In genomic region chr1:171713736-171714135, GRCm38 (mm10) we compare ENCODE assay signal across 10 mouse cellular contexts. TPM values are rescaled to one million over a fixed set of nuclear protein-coding genes. Genes with fewer than 3 reads are reported as not detected.
DNase-seq lines count a peak whose midpoint lies in the region; ATAC-seq and TF ChIP-seq lines count a peak whose summit lies in the region.
"Not testable (repeated sequence)": the region's sequence is repeated elsewhere in the genome, so short reads cannot be mapped to it uniquely, and the experiment has no call there.
"Had no signal": no experiment of that assay in that cellular context is flagged by ENCODE, and none has a peak within 500 bp of the region (broad histone marks: within the 10 kb centered on the region; RNA-seq: fewer than 3 reads in every experiment).

No protein-coding gene starts in this region.

- H3K27me3 ChIP-seq in G1E (ENCODE audit: insufficient read depth, low read length) = not testable (repeated sequence)

- H3K36me3 ChIP-seq in G1E (replicated peaks) = not testable (repeated sequence)

- DNase-seq in G1E (ENCODE audit: low spot score) = not testable (repeated sequence)
- peak; percentile 33 to 55 for DNase-seq in frontal cortex, postnatal 36 days (ENCODE audit: low spot score in 2 of 2)
- peak; percentile 4 to 36 for DNase-seq in left cerebral cortex, adult 18-20 months (ENCODE audit: low spot score in 2 of 2)
- peak; percentile 2 to 87 for DNase-seq in left cerebral cortex, postnatal 25 days (ENCODE audit: low spot score in 2 of 2)
- DNase-seq in right cerebral cortex, adult 18-20 months = peak; percentile 61

- TF ChIP-seq CTCF in G1E (IDR thresholded peaks at IDR 0.05; ENCODE audit: low read depth, low read length) = not testable (repeated sequence)

- intact Hi-C loops in left cerebral cortex, postnatal 25 days (cut with DNase I) = loop anchor here (1.0 to 5.0 kb wide), 2 partner anchors 62 to 74 kb away; no protein-coding TSS in a partner anchor

- peak; percentile 28 for ATAC-seq in G1E (ENCODE audit: extremely low read depth, insufficient number of reproducible peaks, low FRiP score, poor library complexity, severe bottlenecking)

- H3K9me3 ChIP-seq in G1E (replicated peaks) = peaks cover 11% of the 10 kb centered on the region

- peak overlapping the region; percentile 29; the same call in 1 of the 2 replicates for H3K27ac ChIP-seq in brown adipose tissue, adult 24 weeks (replicated peaks; ENCODE audit: low read depth, low read length)

- not testable (repeated sequence) for H3K4me3 ChIP-seq in G1E (ENCODE audit: low read depth, low read length); brown adipose tissue, adult 24 weeks (ENCODE audit: insufficient read depth, low read depth, low read length)

- H3K4me1 ChIP-seq in G1E (ENCODE audit: insufficient read depth, low read depth, low read length); brown adipose tissue, adult 24 weeks (ENCODE audit: control insufficient read depth, insufficient read depth, insufficient read length, low read length): not testable (repeated sequence)

RNA-seq across cellular contexts. Expression of gene Cd48, which starts 31.9 kb away (rescaled TPM):
- total RNA-seq in G1E (2014; fragmentation: Nextera tagmentation) (not detected in 2 replicates), G1E (2017) (0.12 TPM in 1 of 2 replicates, not detected in the other)
- not detected in 2 replicates for polyA plus RNA-seq in G1E (2012)
- polyA plus RNA-seq in brown adipose tissue, adult 24 weeks (2012; ENCODE audit: insufficient read depth, insufficient read length, missing spikeins) = 4.8 and 7.1 TPM in 2 replicates
- under 1 TPM; 0.51 to 0.77 TPM for total RNA-seq in left cerebral cortex, adult 18-20 months (2021)
- 1 to 10 TPM in 1 of 2 experiments, under 1 TPM in 1; 0.27 to 1.0 TPM for total RNA-seq in left cerebral cortex, postnatal 25 days (2021)
- polyA plus RNA-seq: erythroblast, embryonic 14.5 days had no signal

RNA-seq across cellular contexts. Expression of gene Slamf1, which starts 53.2 kb away (rescaled TPM):
- total RNA-seq in G1E (2014; fragmentation: Nextera tagmentation) = not detected in 2 replicates
- total RNA-seq in G1E (2017) = 0.12 and 0.16 TPM in 2 replicates
- not detected in 2 replicates for polyA plus RNA-seq in G1E (2012)
- not detected in 2 replicates for polyA plus RNA-seq in brown adipose tissue, adult 24 weeks (2012; ENCODE audit: insufficient read depth, insufficient read length, missing spikeins)
- under 1 TPM; 0.44 to 0.66 TPM for total RNA-seq in left cerebral cortex, adult 18-20 months (2021)
- under 1 TPM; 0.39 to 0.64 TPM for total RNA-seq in left cerebral cortex, postnatal 25 days (2021)
- total RNA-seq: gastrocnemius, adult 2 months; gastrocnemius, postnatal 25 days; granulocyte monocyte progenitor cell, adult 5-6 weeks had no signal
